In genomic region chr4:32352842-32353241, GRCm38 (mm10) we compare ENCODE assay signal across 10 mouse cellular contexts.
DNase-seq lines count a peak whose midpoint lies in the region; ATAC-seq lines count a peak whose summit lies in the region.
"Had no signal": no experiment of that assay in that cellular context is flagged by ENCODE, and none has a peak within 500 bp of the region (broad histone marks: within the 10 kb centered on the region; RNA-seq: fewer than 3 reads in every experiment).

No protein-coding gene starts in this region.

- no peaks in the 10 kb centered on the region for H3K9me3 ChIP-seq in kidney, embryonic 15.5 days (replicated peaks)
- H3K9me3 ChIP-seq in embryonic facial prominence, embryonic 14.5 days (ENCODE audit: control insufficient read depth, low read length), result no peaks in the 10 kb centered on the region
- H3K9me3 ChIP-seq in hindbrain, embryonic 15.5 days, result no peaks in the 10 kb centered on the region
- no peaks in the 10 kb centered on the region for H3K9me3 ChIP-seq in midbrain, embryonic 12.5 days

- no peaks in the 10 kb centered on the region for H3K36me3 ChIP-seq in kidney, embryonic 15.5 days
- no peaks in the 10 kb centered on the region for H3K36me3 ChIP-seq in embryonic facial prominence, embryonic 14.5 days (ENCODE audit: control insufficient read depth, insufficient read depth, low read length)
- H3K36me3 ChIP-seq in hindbrain, embryonic 15.5 days, result no peaks in the 10 kb centered on the region
- H3K36me3 ChIP-seq in midbrain, embryonic 12.5 days, result no peaks in the 10 kb centered on the region

- H3K4me3 ChIP-seq in kidney, embryonic 15.5 days (replicated peaks), result no peak overlapping the region
- H3K4me3 ChIP-seq in embryonic facial prominence, embryonic 14.5 days (ENCODE audit: low read depth, low read length), result no peak overlapping the region
- no peak overlapping the region for H3K4me3 ChIP-seq in hindbrain, embryonic 15.5 days
- no peak overlapping the region for H3K4me3 ChIP-seq in midbrain, embryonic 12.5 days

- DNase-seq in kidney, postnatal 14 days, result no peak
- DNase-seq in embryonic facial prominence, embryonic 14.5 days (ENCODE audit: low spot score), result no peak
- DNase-seq in adrenal gland, postnatal 14 days, result no peak
- no peak for DNase-seq in adrenal gland, postnatal 25 days
- DNase-seq: kidney, postnatal 4 days; right cerebral cortex, adult 18-20 months had no signal

- H3K27me3 ChIP-seq in kidney, embryonic 15.5 days, result no peaks in the 10 kb centered on the region
- H3K27me3 ChIP-seq in embryonic facial prominence, embryonic 14.5 days (replicated peaks; ENCODE audit: control insufficient read depth, insufficient read depth, low read length), result no peaks in the 10 kb centered on the region
- H3K27me3 ChIP-seq in hindbrain, embryonic 15.5 days, result no peaks in the 10 kb centered on the region
- no peaks in the 10 kb centered on the region for H3K27me3 ChIP-seq in midbrain, embryonic 12.5 days

- H3K4me2 ChIP-seq in kidney, embryonic 15.5 days, result no peak overlapping the region
- H3K4me2 ChIP-seq in embryonic facial prominence, embryonic 14.5 days (ENCODE audit: low read depth, low read length), result no peak overlapping the region
- H3K4me2 ChIP-seq in hindbrain, embryonic 15.5 days, result no peak overlapping the region
- no peak overlapping the region for H3K4me2 ChIP-seq in midbrain, embryonic 12.5 days (replicated peaks)

- H3K4me1 ChIP-seq in kidney, embryonic 15.5 days, result peaks cover 18% of the 10 kb centered on the region
- H3K4me1 ChIP-seq in embryonic facial prominence, embryonic 14.5 days (ENCODE audit: control insufficient read depth, insufficient read depth, low read length), result peaks cover 21% of the 10 kb centered on the region
- peaks cover 36% of the 10 kb centered on the region for H3K4me1 ChIP-seq in hindbrain, embryonic 15.5 days (replicated peaks)
- H3K4me1 ChIP-seq in midbrain, embryonic 12.5 days, result peaks cover 39% of the 10 kb centered on the region

- H3K9ac ChIP-seq in kidney, embryonic 15.5 days, result no peak overlapping the region
- H3K9ac ChIP-seq in embryonic facial prominence, embryonic 14.5 days (ENCODE audit: low read depth, low read length), result no peak overlapping the region
- H3K9ac ChIP-seq in hindbrain, embryonic 15.5 days, result no peak overlapping the region
- 0 out of 2 replicates have a peak overlapping the region, but pooled peaks have one; percentile 2 for H3K9ac ChIP-seq in midbrain, embryonic 12.5 days (replicated peaks)

- 21% methylated on average over 4 of the region's 4 CpGs for WGBS in kidney, embryonic 15.5 days
- 37% methylated on average over 4 of the region's 4 CpGs for WGBS in embryonic facial prominence, embryonic 14.5 days
- WGBS in hindbrain, embryonic 15.5 days, result 21% methylated on average over 4 of the region's 4 CpGs
- WGBS in midbrain, embryonic 12.5 days, result 34% methylated on average over 4 of the region's 4 CpGs

- peak; percentile 65 for ATAC-seq in kidney, embryonic 15.5 days (replicated peaks; ENCODE audit: low FRiP score)
- ATAC-seq in embryonic facial prominence, embryonic 14.5 days (ENCODE audit: low read depth), result peak; percentile 66
- peak; percentile 62 for ATAC-seq in hindbrain, embryonic 15.5 days (ENCODE audit: low FRiP score, low read depth)
- no peak for ATAC-seq in midbrain, embryonic 12.5 days (ENCODE audit: low FRiP score, low read depth)
- no peak for ATAC-seq in erythroid progenitor cell, adult 5-6 weeks (replicated peaks; ENCODE audit: low FRiP score, poor library complexity, severe bottlenecking)

- H3K27ac ChIP-seq in kidney, embryonic 15.5 days, result 0 out of 2 replicates have a peak overlapping the region, but pooled peaks have one; percentile 9
- no peak overlapping the region; the same call in 1 of the 2 replicates for H3K27ac ChIP-seq in embryonic facial prominence, embryonic 14.5 days (replicated peaks; ENCODE audit: low read depth, low read length)
- H3K27ac ChIP-seq in hindbrain, embryonic 15.5 days (replicated peaks), result 0 out of 2 replicates have a peak overlapping the region, but pooled peaks have one; percentile 14
- H3K27ac ChIP-seq in midbrain, embryonic 12.5 days (replicated peaks), result peak overlapping the region; percentile 60

Comparison
In these comparisons a context has a peak if more than half of its experiments do, and no peak if none do; other contexts are left out.
1. ATAC-seq: peak in kidney, embryonic 15.5 days (single experiment), embryonic facial prominence, embryonic 14.5 days (single experiment) and hindbrain, embryonic 15.5 days (single experiment); none in midbrain, embryonic 12.5 days (single experiment) and erythroid progenitor cell, adult 5-6 weeks (single experiment).